Mouse (Mus musculus): Measurements from ENCODE around the gene AI837181. TPM values are rescaled to one million over a fixed set of nuclear protein-coding genes. Genes with fewer than 3 reads are reported as not detected.

AI837181 gene
- polyA plus RNA-seq, 1 experiment from 2014 or later = 41.2 TPM

- H3K27me3 ChIP-seq (replicated peaks; ENCODE audit: control insufficient read depth, insufficient read depth, low read length) = no peaks in the 10 kb centered on the region
- H3K4me2 ChIP-seq (ENCODE audit: low read length) = no peak overlapping the region
- 94% methylated on average over 6 of the region's 6 CpGs for WGBS
- peaks cover 7% of the 10 kb centered on the region for H3K4me1 ChIP-seq (replicated peaks; ENCODE audit: control insufficient read depth, insufficient read depth, low read length)
- no peak overlapping the region for H3K27ac ChIP-seq (ENCODE audit: low read depth)
- H3K9ac ChIP-seq (ENCODE audit: low read length) = no peak overlapping the region
- H3K36me3 ChIP-seq (ENCODE audit: control insufficient read depth, insufficient read depth, low read length) = peaks cover 32% of the 10 kb centered on the region
- ATAC-seq (replicated peaks; ENCODE audit: low FRiP score, low TSS enrichment, low read depth) (no peak), DNase-seq (ENCODE audit: low spot score) (no peak)
- no peak overlapping the region for H3K4me3 ChIP-seq (ENCODE audit: low read depth, low read length)
- no peaks in the 10 kb centered on the region for H3K9me3 ChIP-seq (ENCODE audit: control insufficient read depth, low read length)
Measured at GRCm38 (mm10) chr19:5420579-5420978, 4.4 kb upstream of the AI837181 start.

- Histone ChIP-seq H3K9ac (ENCODE audit: low read length) (no peak overlapping the region), H3K4me2 (ENCODE audit: low read length) (no peak overlapping the region), H3K4me1 (replicated peaks; ENCODE audit: control insufficient read depth, insufficient read depth, low read length) (peaks cover 19% of the 10 kb centered on the region), H3K9me3 (ENCODE audit: control insufficient read depth, low read length) (no peaks in the 10 kb centered on the region), H3K36me3 (ENCODE audit: control insufficient read depth, insufficient read depth, low read length) (peaks cover 41% of the 10 kb centered on the region), H3K27me3 (replicated peaks; ENCODE audit: control insufficient read depth, insufficient read depth, low read length) (no peaks in the 10 kb centered on the region), H3K4me3 (ENCODE audit: low read depth, low read length) (no peak overlapping the region), H3K27ac (ENCODE audit: low read depth) (no peak overlapping the region)
- DNase-seq (ENCODE audit: low spot score) (no peak), ATAC-seq (replicated peaks; ENCODE audit: low FRiP score, low TSS enrichment, low read depth) (no peak)
- WGBS = 83% methylated on average over 5 of the region's 5 CpGs
Measured at GRCm38 (mm10) chr19:5421784-5422183, 3.2 kb upstream of the AI837181 start.

- Histone ChIP-seq H3K4me1 (replicated peaks; ENCODE audit: control insufficient read depth, insufficient read depth, low read length) (peaks cover 23% of the 10 kb centered on the region), H3K27ac (ENCODE audit: low read depth) (no peak overlapping the region), H3K4me2 (ENCODE audit: low read length) (no peak overlapping the region), H3K9ac (ENCODE audit: low read length) (no peak overlapping the region), H3K27me3 (replicated peaks; ENCODE audit: control insufficient read depth, insufficient read depth, low read length) (no peaks in the 10 kb centered on the region), H3K36me3 (ENCODE audit: control insufficient read depth, insufficient read depth, low read length) (peaks cover 46% of the 10 kb centered on the region), H3K9me3 (ENCODE audit: control insufficient read depth, low read length) (no peaks in the 10 kb centered on the region), H3K4me3 (ENCODE audit: low read depth, low read length) (no peak overlapping the region)
- ATAC-seq (replicated peaks; ENCODE audit: low FRiP score, low TSS enrichment, low read depth) (no peak), DNase-seq (ENCODE audit: low spot score) (no peak)
- 87% methylated on average over 10 of the region's 10 CpGs for WGBS
Measured at GRCm38 (mm10) chr19:5422267-5422666, 2.7 kb upstream of the AI837181 start.

GRCm38 (mm10) chr19:5422895-5423443 is 2.0 kb upstream of the AI837181 start:
- H3K4me3 ChIP-seq (ENCODE audit: low read depth, low read length) = 0 out of 2 replicates have a peak overlapping the region, but pooled peaks have one; percentile 78
- no peak overlapping the region for H3K27ac ChIP-seq (ENCODE audit: low read depth)
- H3K4me2 ChIP-seq (ENCODE audit: low read length) = peak overlapping the region; percentile 93
- peaks cover 23% of the 10 kb centered on the region for H3K4me1 ChIP-seq (replicated peaks; ENCODE audit: control insufficient read depth, insufficient read depth, low read length)
- H3K9me3 ChIP-seq (ENCODE audit: control insufficient read depth, low read length) = no peaks in the 10 kb centered on the region
- no peaks in the 10 kb centered on the region for H3K27me3 ChIP-seq (replicated peaks; ENCODE audit: control insufficient read depth, insufficient read depth, low read length)
- WGBS = 83% methylated on average over 9 of the region's 9 CpGs
- 0 out of 2 replicates have a peak overlapping the region, but pooled peaks have one; percentile 75 for H3K9ac ChIP-seq (ENCODE audit: low read length)
- ATAC-seq (replicated peaks; ENCODE audit: low FRiP score, low TSS enrichment, low read depth) (no peak), DNase-seq (ENCODE audit: low spot score) (no peak)
- peaks cover 47% of the 10 kb centered on the region for H3K36me3 ChIP-seq (ENCODE audit: control insufficient read depth, insufficient read depth, low read length)

- DNase-seq (ENCODE audit: low spot score) (no peak), ATAC-seq (replicated peaks; ENCODE audit: low FRiP score, low TSS enrichment, low read depth) (no peak)
- Histone ChIP-seq H3K27ac (ENCODE audit: low read depth) (peak overlapping the region; percentile 82), H3K27me3 (replicated peaks; ENCODE audit: control insufficient read depth, insufficient read depth, low read length) (no peaks in the 10 kb centered on the region), H3K4me1 (replicated peaks; ENCODE audit: control insufficient read depth, insufficient read depth, low read length) (peaks cover 23% of the 10 kb centered on the region), H3K9ac (ENCODE audit: low read length) (peak overlapping the region; percentile 75), H3K4me3 (ENCODE audit: low read depth, low read length) (peak overlapping the region; percentile 78), H3K4me2 (ENCODE audit: low read length) (peak overlapping the region; percentile 93), H3K36me3 (ENCODE audit: control insufficient read depth, insufficient read depth, low read length) (peaks cover 47% of the 10 kb centered on the region), H3K9me3 (ENCODE audit: control insufficient read depth, low read length) (no peaks in the 10 kb centered on the region)
- 63% methylated on average over 12 of the region's 12 CpGs for WGBS
Measured at GRCm38 (mm10) chr19:5423561-5423960, 1.4 kb upstream of the AI837181 start.

- H3K4me3 ChIP-seq (ENCODE audit: low read depth, low read length) = peak overlapping the region; percentile 78
- H3K4me2 ChIP-seq (ENCODE audit: low read length) = peak overlapping the region; percentile 93
- DNase-seq (ENCODE audit: low spot score) = no peak
- H3K4me1 ChIP-seq (replicated peaks; ENCODE audit: control insufficient read depth, insufficient read depth, low read length) = peaks cover 23% of the 10 kb centered on the region
- WGBS = under 1% methylated on average over 26 of the region's 48 CpGs
- peak overlapping the region; percentile 75 for H3K9ac ChIP-seq (ENCODE audit: low read length)
- peaks cover 47% of the 10 kb centered on the region for H3K36me3 ChIP-seq (ENCODE audit: control insufficient read depth, insufficient read depth, low read length)
- peak; percentile 65 for ATAC-seq (replicated peaks; ENCODE audit: low FRiP score, low TSS enrichment, low read depth)
- H3K27ac ChIP-seq (ENCODE audit: low read depth) = peak overlapping the region; percentile 82
- H3K9me3 ChIP-seq (ENCODE audit: control insufficient read depth, low read length) = no peaks in the 10 kb centered on the region
- no peaks in the 10 kb centered on the region for H3K27me3 ChIP-seq (replicated peaks; ENCODE audit: control insufficient read depth, insufficient read depth, low read length)
Measured at GRCm38 (mm10) chr19:5424092-5424781, 707 bp upstream of the AI837181 start.

- Histone ChIP-seq H3K4me2 (ENCODE audit: low read length) (peak overlapping the region; percentile 99), H3K27me3 (replicated peaks; ENCODE audit: control insufficient read depth, insufficient read depth, low read length) (no peaks in the 10 kb centered on the region), H3K9ac (ENCODE audit: low read length) (peak overlapping the region; percentile 94), H3K4me3 (ENCODE audit: low read depth, low read length) (peak overlapping the region; percentile 78), H3K9me3 (ENCODE audit: control insufficient read depth, low read length) (no peaks in the 10 kb centered on the region), H3K4me1 (replicated peaks; ENCODE audit: control insufficient read depth, insufficient read depth, low read length) (peaks cover 23% of the 10 kb centered on the region), H3K27ac (ENCODE audit: low read depth) (no peak overlapping the region), H3K36me3 (ENCODE audit: control insufficient read depth, insufficient read depth, low read length) (peaks cover 34% of the 10 kb centered on the region)
- WGBS = 86% methylated on average over 18 of the region's 18 CpGs
- ATAC-seq (replicated peaks; ENCODE audit: low FRiP score, low TSS enrichment, low read depth) (no peak), DNase-seq (ENCODE audit: low spot score) (no peak)
Measured at GRCm38 (mm10) chr19:5425906-5426565, 1.1 kb downstream of the AI837181 start.

GRCm38 (mm10) chr19:5426640-5427290 is 1.8 kb downstream of the AI837181 start:
- H3K9ac ChIP-seq (ENCODE audit: low read length) = no peak overlapping the region
- no peak overlapping the region for H3K27ac ChIP-seq (ENCODE audit: low read depth)
- H3K9me3 ChIP-seq (ENCODE audit: control insufficient read depth, low read length) = no peaks in the 10 kb centered on the region
- DNase-seq (ENCODE audit: low spot score) (no peak), ATAC-seq (replicated peaks; ENCODE audit: low FRiP score, low TSS enrichment, low read depth) (no peak)
- peaks cover 23% of the 10 kb centered on the region for H3K4me1 ChIP-seq (replicated peaks; ENCODE audit: control insufficient read depth, insufficient read depth, low read length)
- whole genome bisulfite sequencing = 90% methylated on average over 13 of the region's 13 CpGs
- H3K36me3 ChIP-seq (ENCODE audit: control insufficient read depth, insufficient read depth, low read length) = peaks cover 27% of the 10 kb centered on the region
- no peaks in the 10 kb centered on the region for H3K27me3 ChIP-seq (replicated peaks; ENCODE audit: control insufficient read depth, insufficient read depth, low read length)
- no peak overlapping the region for H3K4me3 ChIP-seq (ENCODE audit: low read depth, low read length)
- H3K4me2 ChIP-seq (ENCODE audit: low read length) = no peak overlapping the region

All from intestine, embryonic 14.5 days (tissue).